Mouse (Mus musculus) myocyte (in vitro differentiated cells): ENCODE measurements around the gene Trmt10a. TPM values are rescaled to one million over a fixed set of nuclear protein-coding genes. Genes with fewer than 3 reads are reported as not detected.

Experiments used
- H3K27me3 ChIP-seq: one replicate; pipeline ENCODE4 v1.6.1; 2011; ENCODE audit not compliant: control insufficient read depth, insufficient read depth, insufficient read length
- H3K36me3 ChIP-seq: one replicate; pipeline ENCODE4 v1.6.1; 2011; ENCODE audit not compliant: control insufficient read depth, insufficient read depth
- H3K4me2 ChIP-seq: one replicate; pipeline ENCODE4 v1.6.1; 2011; ENCODE audit warnings: low read depth, control low read depth
- H3K4me3 ChIP-seq: one replicate; pipeline ENCODE4 v1.5.1; 2011; ENCODE audit warnings: mild to moderate bottlenecking, control low read depth, moderate library complexity
- H3K79me2 ChIP-seq: one replicate; pipeline ENCODE4 v1.6.1; 2011; ENCODE audit not compliant: control insufficient read depth, insufficient read depth
- H3ac ChIP-seq: one replicate; pipeline ENCODE4 v1.6.1; 2011; ENCODE audit not compliant: control insufficient read depth, insufficient read length
- CEBPB ChIP-seq: IDR thresholded peaks from 2 replicates; pipeline ENCODE4 v1.6.1; 2011; ENCODE audit warnings: mild to moderate bottlenecking, moderate library complexity; ENCODE audit not compliant: poor library complexity, insufficient read depth, severe bottlenecking
- E2F4 ChIP-seq: IDR thresholded peaks from one replicate; pipeline ENCODE4 v1.6.1; 2011; ENCODE audit warnings: mild to moderate bottlenecking, control low read depth, moderate library complexity; ENCODE audit not compliant: insufficient read depth
- MAX ChIP-seq: IDR thresholded peaks from one replicate; pipeline ENCODE4 v1.6.1; 2011; ENCODE audit warnings: low read depth, mild to moderate bottlenecking, control low read depth
- MYOD1 ChIP-seq, 3 experiments: IDR thresholded peaks; one replicate each; pipeline ENCODE4 v1.6.1; 2011; ENCODE audit warnings: control low read depth in 2 of 3, low read depth in 2 of 3, mild to moderate bottlenecking in 2 of 3, moderate library complexity in 1 of 3; ENCODE audit not compliant: insufficient read length in 2 of 3, control insufficient read depth in 1 of 3
- MYOG ChIP-seq, 3 experiments: IDR thresholded peaks; one replicate each; pipeline ENCODE4 v1.6.1; 2011; ENCODE audit warnings: control low read depth in 2 of 3, low read depth in 2 of 3, mild to moderate bottlenecking in 2 of 3; ENCODE audit not compliant: insufficient read length in 2 of 3, control insufficient read depth in 1 of 3, insufficient read depth in 1 of 3
- POLR2A ChIP-seq: IDR thresholded peaks from one replicate; pipeline ENCODE4 v1.6.1; 2011; ENCODE audit warnings: low read depth, mild to moderate bottlenecking, control low read depth, moderate library complexity; ENCODE audit not compliant: insufficient read length
- POLR2AphosphoS2 ChIP-seq: IDR thresholded peaks from one replicate; pipeline ENCODE4 v1.6.1; 2011; ENCODE audit warnings: low read depth, control low read depth; ENCODE audit not compliant: insufficient read length
- REST ChIP-seq: IDR thresholded peaks from one replicate; pipeline ENCODE4 v1.6.1; 2011; ENCODE audit warnings: mild to moderate bottlenecking, control low read depth, moderate library complexity; ENCODE audit not compliant: insufficient read depth, insufficient read length
- SRF ChIP-seq: IDR thresholded peaks from one replicate; pipeline ENCODE4 v1.6.1; 2011; ENCODE audit warnings: low read depth; ENCODE audit not compliant: control insufficient read depth, insufficient read length
- TCF12 ChIP-seq: IDR thresholded peaks from one replicate; pipeline ENCODE4 v1.6.1; 2011; ENCODE audit warnings: mild to moderate bottlenecking, control low read depth; ENCODE audit not compliant: poor library complexity, insufficient read depth, severe bottlenecking
- TCF3 ChIP-seq: IDR thresholded peaks from one replicate; pipeline ENCODE4 v1.6.1; 2011; ENCODE audit warnings: low read depth, control low read depth; ENCODE audit not compliant: insufficient read length
- USF1 ChIP-seq: IDR thresholded peaks from one replicate; pipeline ENCODE4 v1.6.1; 2011; ENCODE audit warnings: low read depth, mild to moderate bottlenecking, control low read depth, moderate library complexity
- polyA plus RNA-seq: library from polyadenylated mRNA; unstranded; fragments of >200 nt; fragmentation: generic; extraction: Trizol; gene quantifications from one replicate; pipeline ENCODE4 v1.2.1, GENCODE M21; 2012; ENCODE audit warnings: missing spikeins

The Trmt10a gene
- polyA plus RNA-seq, 1 experiment = 6.3 TPM

- Histone ChIP-seq H3K36me3 (no peaks in the 10 kb centered on the region), H3K4me2 (no peak overlapping the region), H3K27me3 (peaks cover 5% of the 10 kb centered on the region), H3K79me2 (no peaks in the 10 kb centered on the region), H3ac (no peak overlapping the region), H3K4me3 (no peak overlapping the region)
- TF ChIP-seq TCF12 = no peak
- no peak for TF ChIP-seq MYOD1 (IDR thresholded peaks at IDR 0.05; ENCODE audit: control insufficient read depth in 1 of 3, insufficient read length in 2 of 3, low read depth in 2 of 3)
- no peak for TF ChIP-seq REST
- TF ChIP-seq MYOG (IDR thresholded peaks at IDR 0.05; ENCODE audit: control insufficient read depth in 1 of 3, insufficient read depth in 1 of 3, insufficient read length in 2 of 3, low read depth in 2 of 3) = no peak
- TF ChIP-seq TCF3 = no peak
- TF ChIP-seq POLR2AphosphoS2 = no peak
- no peak for TF ChIP-seq SRF
- TF ChIP-seq POLR2A = no peak
- no peak for TF ChIP-seq USF1
- no peak for TF ChIP-seq CEBPB
- no peak for TF ChIP-seq MAX
- no peak for TF ChIP-seq E2F4
Measured at GRCm38 (mm10) chr3:138198722-138199068, 55.4 kb downstream of the Trmt10a start.

- TF ChIP-seq REST (no peak), MYOD1 (IDR thresholded peaks at IDR 0.05; ENCODE audit: control insufficient read depth in 1 of 3, insufficient read length in 2 of 3, low read depth in 2 of 3) (no peak), POLR2AphosphoS2 (no peak), POLR2A (no peak), SRF (no peak), TCF12 (no peak), USF1 (no peak), E2F4 (no peak), MAX (no peak), TCF3 (no peak), MYOG (IDR thresholded peaks at IDR 0.05; ENCODE audit: control insufficient read depth in 1 of 3, insufficient read depth in 1 of 3, insufficient read length in 2 of 3, low read depth in 2 of 3) (no peak), CEBPB (no peak)
- H3K4me3 ChIP-seq = no peak overlapping the region
- H3K4me2 ChIP-seq = no peak overlapping the region
- H3ac ChIP-seq = no peak overlapping the region
- no peaks in the 10 kb centered on the region for H3K27me3 ChIP-seq
- H3K36me3 ChIP-seq = no peaks in the 10 kb centered on the region
- no peaks in the 10 kb centered on the region for H3K79me2 ChIP-seq
Measured at GRCm38 (mm10) chr3:138208821-138209220, 65.6 kb downstream of the Trmt10a start.

Other genes with a start within 250 kb of the Trmt10a start
- gene Lamtor3, start 224.9 kb upstream of the Trmt10a start, polyA plus RNA-seq = 48.7 TPM
- gene Dapp1, start 161.9 kb upstream of the Trmt10a start, polyA plus RNA-seq = 0.16 TPM
- gene 1110002E22Rik, start 78.4 kb upstream of the Trmt10a start, polyA plus RNA-seq = 22.3 TPM
- 0.24 TPM for gene Gm5105, start 76.1 kb upstream of the Trmt10a start, polyA plus RNA-seq
- 4.1 TPM for gene Mttp, start 1.5 kb downstream of the Trmt10a start, polyA plus RNA-seq
- not detected for gene 4930579F01Rik, start 50.4 kb downstream of the Trmt10a start, polyA plus RNA-seq
- gene Adh7, start 74.3 kb downstream of the Trmt10a start, polyA plus RNA-seq = 8.1 TPM
- gene Adh1, start 117.5 kb downstream of the Trmt10a start, polyA plus RNA-seq = not detected
- not detected for gene Adh6a, start 169.8 kb downstream of the Trmt10a start, polyA plus RNA-seq
- not detected for gene Adh6b, start 198.3 kb downstream of the Trmt10a start, polyA plus RNA-seq